Mouse (Mus musculus) C2C12 (cell line): Measurements from ENCODE around the gene Atp2a2.

Source experiments
- CTCF ChIP-seq: IDR thresholded peaks from one replicate; pipeline ENCODE4 v1.5.1; 2011; ENCODE audit not compliant: control insufficient read depth, insufficient read depth, insufficient read length
- MYOG ChIP-seq: IDR thresholded peaks from one replicate; pipeline ENCODE4 v1.6.1; 2011; ENCODE audit not compliant: control insufficient read depth, insufficient read length; ENCODE audit errors: extremely low read depth

- TF ChIP-seq CTCF (no peak), MYOG (no peak)
Measured at GRCm38 (mm10) chr5:122458066-122458465, 44.0 kb downstream of the Atp2a2 start.
